Mouse (Mus musculus) midbrain, embryonic 13.5 days (tissue): ENCODE results near the gene Ccl24. TPM values are rescaled to one million over a fixed set of nuclear protein-coding genes. Genes with fewer than 3 reads are reported as not detected.
"Not testable (repeated sequence)": the region's sequence is repeated elsewhere in the genome, so short reads cannot be mapped to it uniquely, and the experiment has no call there.

Source experiments
- ATAC-seq: fragments of 200-750 bp; cut with Nextera tagmentation; 2 replicates; pipeline ENCODE4 v1.8.0; 2017; ENCODE audit warnings: mild to moderate bottlenecking, moderate TSS enrichment, moderate library complexity
- H3K27ac ChIP-seq: fragments of 300-500 bp; sonication (generic); 2 replicates; pipeline ENCODE4 v1.5.1; 2015; ENCODE audit warnings: inconsistent platforms, mild to moderate bottlenecking, moderate library complexity
- H3K27me3 ChIP-seq: fragments of 300-500 bp; sonication (generic); 2 replicates; pipeline ENCODE4 v1.6.1; 2015; ENCODE audit warnings: mild to moderate bottlenecking, inconsistent platforms
- H3K36me3 ChIP-seq: fragments of 300-500 bp; sonication (generic); 2 replicates; pipeline ENCODE4 v1.6.1; 2015; ENCODE audit warnings: mild to moderate bottlenecking, inconsistent platforms
- H3K4me1 ChIP-seq: fragments of 300-500 bp; sonication (generic); replicated peaks from 2 replicates; pipeline ENCODE4 v1.6.1; 2015; ENCODE audit warnings: inconsistent platforms
- H3K4me2 ChIP-seq: fragments of 300-500 bp; sonication (generic); replicated peaks from 2 replicates; pipeline ENCODE4 v1.6.1; 2015; ENCODE audit warnings: moderate library complexity, mild to moderate bottlenecking, inconsistent platforms
- H3K4me3 ChIP-seq: fragments of 300-500 bp; sonication (generic); replicated peaks from 2 replicates; pipeline ENCODE4 v1.5.1; 2015; ENCODE audit warnings: mild to moderate bottlenecking, inconsistent platforms
- H3K9ac ChIP-seq: fragments of 300-500 bp; sonication (generic); replicated peaks from 2 replicates; pipeline ENCODE4 v1.6.1; 2015; ENCODE audit warnings: mild to moderate bottlenecking, inconsistent platforms
- H3K9me3 ChIP-seq: fragments of 300-500 bp; sonication (generic); 2 replicates; pipeline ENCODE4 v1.6.1; 2016; ENCODE audit warnings: mild to moderate bottlenecking, inconsistent platforms
- WGBS: fragments of 180-500 bp; shearing (Covaris S2); methylation state at CpG from one replicate; pipeline ENCODE4 v1.1.7; 2015; 5-methylcytosine and 5-hydroxymethylcytosine counted together
- polyA plus RNA-seq: library from polyadenylated mRNA; unstranded; fragments of >200 nt; fragmentation: Nextera tagmentation; extraction: Ambion mirVana; gene quantifications from 2 replicates; pipeline ENCODE4 v1.2.1, GENCODE M21; 2015

Gene Ccl24
- 2.0 and 3.7 TPM in 2 replicates for polyA plus RNA-seq

DNA sequence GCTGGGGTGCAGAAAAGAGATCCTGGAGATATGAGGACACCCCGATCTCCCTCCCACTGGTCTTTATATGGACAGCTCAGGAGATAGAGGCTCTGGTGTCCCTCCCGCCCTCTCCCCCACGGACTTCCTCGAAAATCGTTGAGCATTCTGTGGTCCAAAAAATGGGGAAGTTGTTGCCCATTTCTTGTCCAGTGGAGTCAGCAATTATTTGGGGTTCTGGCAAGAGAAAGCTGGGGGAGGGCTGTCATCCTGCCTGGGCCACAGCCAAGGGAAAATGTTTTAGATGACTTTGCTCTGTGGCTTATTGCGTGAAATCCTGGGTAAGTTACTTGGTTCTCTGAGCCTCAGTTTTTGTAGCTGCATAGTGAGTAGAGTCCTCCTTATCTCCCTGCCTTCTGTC lies at the start of gene Ccl24:
Gene Ccl24 (minus strand): TSS at position 44 of the 400 bp plus-strand sequence.
- WGBS, result 90% methylated on average over 6 of the region's 6 CpGs
- no peak within 1 kb of the TSS for H3K4me3 ChIP-seq
- H3K9ac ChIP-seq, result no peak within 1 kb of the TSS
- H3K4me2 ChIP-seq, result no peak within 1 kb of the TSS
- no peak for ATAC-seq
- no peaks in the 10 kb centered on the region for H3K36me3 ChIP-seq
- no peak within 1 kb of the TSS for H3K27ac ChIP-seq
- no peaks in the 10 kb centered on the region for H3K9me3 ChIP-seq
- no peaks in the 10 kb centered on the region for H3K4me1 ChIP-seq
- no peaks in the 10 kb centered on the region for H3K27me3 ChIP-seq

DNA sequence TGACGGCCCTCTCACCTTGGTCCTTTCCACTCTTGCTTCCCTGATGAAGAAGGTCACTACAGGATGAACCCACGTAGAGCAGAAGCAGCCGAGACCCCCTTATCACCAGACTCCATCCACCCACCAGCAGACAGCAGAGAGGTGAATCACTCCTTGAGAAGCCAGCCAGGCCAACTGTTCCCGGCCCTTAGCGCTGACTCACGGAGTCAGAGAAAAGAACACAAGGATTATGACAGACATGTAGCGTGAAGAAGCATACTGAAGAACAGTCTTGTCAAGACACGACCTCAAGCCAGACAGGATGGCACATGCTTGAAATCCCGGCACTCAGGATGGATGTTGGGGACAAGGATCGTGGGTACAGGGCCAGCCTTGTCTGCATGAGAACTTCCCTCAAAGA lies 48.9 kb upstream of the Ccl24 start:
- no peak overlapping the region for H3K27ac ChIP-seq

DNA sequence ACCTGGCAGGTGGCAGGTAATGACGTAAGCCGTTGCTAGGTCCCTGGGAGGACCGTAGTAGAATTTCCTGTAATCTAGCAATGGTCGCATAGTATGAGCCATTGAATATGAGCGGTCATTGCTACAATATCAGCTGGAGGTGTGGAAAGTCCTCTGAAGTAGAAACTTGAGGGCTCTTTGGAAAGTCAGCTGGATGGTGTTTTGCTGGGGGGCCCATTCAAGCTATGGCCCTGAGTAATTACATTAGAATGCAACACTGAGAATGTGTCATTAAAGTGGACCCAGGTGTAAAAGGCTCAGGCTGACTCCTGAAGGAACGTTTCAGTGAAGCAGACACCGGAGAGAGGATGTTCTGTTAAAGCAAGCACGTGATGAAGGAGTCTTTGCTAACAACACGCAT lies 47.7 kb upstream of the Ccl24 start:
- no peaks in the 10 kb centered on the region for H3K4me1 ChIP-seq
- no peak overlapping the region for H3K27ac ChIP-seq
- H3K9me3 ChIP-seq, result no peaks in the 10 kb centered on the region
- H3K36me3 ChIP-seq, result no peaks in the 10 kb centered on the region
- H3K27me3 ChIP-seq, result no peaks in the 10 kb centered on the region
- no peak overlapping the region for H3K9ac ChIP-seq
- 92% methylated on average over 9 of the region's 9 CpGs for WGBS
- no peak overlapping the region for H3K4me2 ChIP-seq
- H3K4me3 ChIP-seq, result no peak overlapping the region
- no peak for ATAC-seq

More for the DNA sequence above, 48.9 kb upstream of the Ccl24 start:
- WGBS, result 85% methylated on average over 10 of the region's 10 CpGs
- no peaks in the 10 kb centered on the region for H3K9me3 ChIP-seq
- no peak overlapping the region for H3K9ac ChIP-seq
- no peaks in the 10 kb centered on the region for H3K4me1 ChIP-seq
- no peak overlapping the region for H3K4me2 ChIP-seq
- no peaks in the 10 kb centered on the region for H3K36me3 ChIP-seq
- no peak for ATAC-seq
- no peaks in the 10 kb centered on the region for H3K27me3 ChIP-seq
- no peak overlapping the region for H3K4me3 ChIP-seq

DNA sequence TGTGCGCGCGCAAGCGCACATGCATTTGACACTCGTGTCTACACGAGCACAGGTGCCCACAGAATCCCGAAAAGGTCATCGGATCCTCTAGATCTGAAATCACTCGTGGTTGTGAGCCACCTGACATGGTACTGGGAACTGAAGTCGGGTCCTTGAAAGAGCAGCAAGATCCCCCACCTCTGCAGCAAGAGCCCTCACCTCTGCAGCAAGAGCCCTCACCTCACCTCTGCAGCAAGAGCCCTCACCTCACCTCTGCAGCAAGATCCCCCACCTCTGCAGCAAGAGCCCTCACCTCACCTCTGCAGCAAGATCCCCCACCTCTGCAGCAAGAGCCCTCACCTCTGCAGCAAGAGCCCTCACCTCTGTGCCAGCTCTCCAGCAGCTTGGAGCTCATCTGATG lies 46.9 kb upstream of the Ccl24 start:
- H3K27ac ChIP-seq, H3K9ac ChIP-seq, H3K4me1 ChIP-seq, H3K4me3 ChIP-seq, H3K4me2 ChIP-seq, ATAC-seq, H3K9me3 ChIP-seq, H3K27me3 ChIP-seq, H3K36me3 ChIP-seq: not testable (repeated sequence)
- 88% methylated on average over 10 of the region's 10 CpGs for WGBS

DNA sequence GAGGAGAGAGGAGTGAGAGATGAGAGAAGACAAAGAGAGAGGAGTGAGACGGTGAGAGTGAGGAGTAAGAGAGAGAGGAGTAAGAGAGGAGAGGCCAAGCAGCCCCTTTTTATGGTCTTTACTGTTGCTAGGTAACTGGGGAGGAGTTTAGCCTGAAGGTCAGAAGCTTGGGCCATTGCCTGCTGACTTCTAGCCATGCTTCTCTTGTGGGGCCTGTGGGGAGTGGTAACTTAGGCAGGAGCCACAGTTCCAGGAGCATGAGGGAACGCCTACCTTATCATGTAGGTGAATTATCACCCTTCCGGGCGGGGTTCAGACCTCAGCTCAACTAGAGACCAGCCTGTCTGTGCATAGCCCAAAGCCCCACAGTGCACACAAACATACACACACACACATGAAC lies 36.9 kb upstream of the Ccl24 start:
- Histone ChIP-seq H3K9ac (no peak overlapping the region), H3K36me3 (no peaks in the 10 kb centered on the region), H3K4me2 (no peak overlapping the region), H3K27ac (no peak overlapping the region), H3K4me3 (no peak overlapping the region), H3K9me3 (peaks cover 4% of the 10 kb centered on the region; the same call in 1 of the 2 replicates), H3K4me1 (no peaks in the 10 kb centered on the region), H3K27me3 (no peaks in the 10 kb centered on the region)
- no peak for ATAC-seq
- WGBS, result 86% methylated on average over 4 of the region's 4 CpGs

DNA sequence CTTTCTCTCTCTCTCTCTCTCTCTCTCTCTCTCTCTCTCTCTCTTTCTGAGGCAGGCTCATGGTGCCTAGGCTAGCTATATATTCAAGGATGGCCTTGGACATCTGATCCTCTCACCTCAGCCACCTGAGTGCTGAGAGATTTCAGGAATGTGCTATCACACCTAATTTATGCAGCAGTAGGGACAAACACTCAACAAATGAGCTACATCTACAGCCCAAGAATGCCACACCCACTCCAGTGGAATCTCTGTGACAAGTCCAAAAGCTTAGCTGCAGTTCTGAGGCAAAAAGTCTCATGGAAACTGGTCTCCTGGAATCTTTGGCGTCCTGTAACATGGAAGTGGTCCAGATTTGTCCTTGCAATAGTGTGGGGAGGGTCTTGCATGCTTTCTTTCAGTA lies 34.7 kb upstream of the Ccl24 start:
- H3K36me3 ChIP-seq, result no peaks in the 10 kb centered on the region
- H3K4me2 ChIP-seq, result no peak overlapping the region
- ATAC-seq, result no peak
- no peaks in the 10 kb centered on the region for H3K4me1 ChIP-seq
- no peaks in the 10 kb centered on the region for H3K27me3 ChIP-seq
- peaks cover 10% of the 10 kb centered on the region; the same call in 1 of the 2 replicates for H3K9me3 ChIP-seq
- H3K27ac ChIP-seq, result no peak overlapping the region
- H3K4me3 ChIP-seq, result no peak overlapping the region
- WGBS, result 37% methylated on average over 1 of the region's 1 CpGs
- no peak overlapping the region for H3K9ac ChIP-seq

DNA sequence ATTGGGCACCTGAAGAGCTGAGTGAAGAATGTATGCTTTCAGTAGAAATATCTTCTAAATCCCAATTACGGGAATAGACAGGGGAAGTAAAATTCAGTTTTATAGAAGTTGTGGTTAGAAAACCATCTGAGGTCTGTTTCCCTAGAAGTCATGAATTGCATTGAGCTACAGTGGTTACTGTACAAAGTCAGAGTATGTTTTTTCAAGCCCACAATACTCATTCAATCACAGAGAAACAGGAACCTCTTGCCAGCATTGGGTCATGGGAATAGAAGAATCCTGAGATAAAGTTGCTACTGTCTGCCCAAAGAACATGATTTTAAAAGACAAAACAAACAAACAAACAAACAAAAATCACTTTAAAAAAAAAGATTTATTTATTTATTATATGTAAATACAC lies 33.9 kb upstream of the Ccl24 start:
- WGBS, result no CpG with 5 or more reads among the region's 1 CpGs
- not testable (repeated sequence) for H3K27ac ChIP-seq, H3K4me3 ChIP-seq

DNA sequence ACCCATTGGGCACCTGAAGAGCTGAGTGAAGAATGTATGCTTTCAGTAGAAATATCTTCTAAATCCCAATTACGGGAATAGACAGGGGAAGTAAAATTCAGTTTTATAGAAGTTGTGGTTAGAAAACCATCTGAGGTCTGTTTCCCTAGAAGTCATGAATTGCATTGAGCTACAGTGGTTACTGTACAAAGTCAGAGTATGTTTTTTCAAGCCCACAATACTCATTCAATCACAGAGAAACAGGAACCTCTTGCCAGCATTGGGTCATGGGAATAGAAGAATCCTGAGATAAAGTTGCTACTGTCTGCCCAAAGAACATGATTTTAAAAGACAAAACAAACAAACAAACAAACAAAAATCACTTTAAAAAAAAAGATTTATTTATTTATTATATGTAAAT lies 31.8 kb upstream of the Ccl24 start:
- H3K27ac ChIP-seq, H3K27me3 ChIP-seq, H3K36me3 ChIP-seq, ATAC-seq, H3K9ac ChIP-seq, H3K4me3 ChIP-seq, H3K4me1 ChIP-seq, H3K4me2 ChIP-seq, H3K9me3 ChIP-seq: not testable (repeated sequence)
- no CpG with 5 or more reads among the region's 1 CpGs for WGBS

More for the DNA sequence above, 33.9 kb upstream of the Ccl24 start:
- not testable (repeated sequence) for H3K4me2 ChIP-seq, H3K9ac ChIP-seq, H3K36me3 ChIP-seq, H3K27me3 ChIP-seq, ATAC-seq, H3K9me3 ChIP-seq, H3K4me1 ChIP-seq

DNA sequence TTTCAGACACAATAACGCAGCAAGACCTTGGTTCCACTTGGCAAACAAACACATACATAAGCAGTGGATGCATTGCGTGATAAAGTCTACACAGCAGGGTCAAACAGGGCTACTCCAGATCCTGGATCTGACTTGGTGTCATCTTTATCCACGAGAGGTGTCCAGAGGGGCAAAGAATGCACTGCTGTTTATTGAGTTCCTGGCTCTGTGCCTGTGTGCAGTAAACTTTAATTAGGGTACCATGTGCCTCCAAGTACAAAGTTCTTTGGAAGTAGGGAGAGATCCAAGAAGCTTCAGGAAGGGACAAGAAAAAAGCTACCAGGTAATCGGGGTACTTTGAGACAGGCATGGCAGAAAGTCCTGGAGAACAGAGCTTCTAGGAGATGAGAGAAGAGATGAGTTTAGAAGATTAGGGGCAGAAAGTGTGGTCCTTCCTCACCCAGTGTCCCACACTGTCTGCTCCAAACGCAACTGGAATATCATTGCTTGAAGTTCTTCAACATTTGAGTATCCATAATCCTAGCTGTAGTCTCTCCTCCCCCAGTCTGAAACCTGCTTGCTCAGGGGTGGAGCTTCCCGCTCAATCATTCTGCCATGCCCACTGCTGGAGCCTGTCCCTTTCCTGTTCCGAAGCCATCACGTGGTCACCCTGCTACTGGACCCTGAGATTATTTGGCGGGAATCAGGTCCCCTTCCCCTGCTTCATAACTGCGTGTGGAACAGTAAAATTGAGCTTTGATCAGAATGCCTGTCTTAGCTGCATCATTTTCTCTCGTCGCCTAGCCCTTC lies 17.3 kb upstream of the Ccl24 start:
- 82% methylated on average over 12 of the region's 12 CpGs for WGBS
- Histone ChIP-seq H3K36me3 (no peaks in the 10 kb centered on the region), H3K4me3 (no peak overlapping the region), H3K27me3 (no peaks in the 10 kb centered on the region), H3K4me1 (no peaks in the 10 kb centered on the region), H3K9ac (no peak overlapping the region), H3K27ac (no peak overlapping the region), H3K9me3 (no peaks in the 10 kb centered on the region; the same call in 1 of the 2 replicates), H3K4me2 (no peak overlapping the region)
- no peak for ATAC-seq

DNA sequence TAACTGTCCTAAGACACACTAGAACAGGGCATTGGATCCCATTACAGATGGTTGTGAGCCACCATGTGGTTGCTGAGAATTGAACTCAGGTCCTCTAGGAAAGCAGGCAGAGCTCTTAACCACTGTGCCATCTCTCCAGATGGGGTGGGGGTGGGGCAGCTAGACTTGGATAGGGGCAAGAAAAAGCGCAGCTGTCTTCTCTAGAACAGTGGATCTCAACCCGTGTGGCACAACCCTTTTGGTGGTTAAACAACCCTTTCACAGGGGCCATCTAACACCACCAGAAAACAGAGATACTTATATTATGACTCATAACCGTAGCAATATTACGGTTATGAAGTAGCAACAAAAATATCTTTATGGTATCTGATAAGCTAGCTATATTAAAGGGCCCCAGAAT lies 14.9 kb upstream of the Ccl24 start:
- Histone ChIP-seq H3K36me3 (no peaks in the 10 kb centered on the region), H3K27me3 (no peaks in the 10 kb centered on the region), H3K4me1 (no peaks in the 10 kb centered on the region), H3K4me2 (no peak overlapping the region), H3K9ac (no peak overlapping the region), H3K27ac (no peak overlapping the region), H3K9me3 (no peaks in the 10 kb centered on the region; the same call in 1 of the 2 replicates), H3K4me3 (no peak overlapping the region)
- WGBS, result 89% methylated on average over 4 of the region's 4 CpGs
- ATAC-seq, result no peak

DNA sequence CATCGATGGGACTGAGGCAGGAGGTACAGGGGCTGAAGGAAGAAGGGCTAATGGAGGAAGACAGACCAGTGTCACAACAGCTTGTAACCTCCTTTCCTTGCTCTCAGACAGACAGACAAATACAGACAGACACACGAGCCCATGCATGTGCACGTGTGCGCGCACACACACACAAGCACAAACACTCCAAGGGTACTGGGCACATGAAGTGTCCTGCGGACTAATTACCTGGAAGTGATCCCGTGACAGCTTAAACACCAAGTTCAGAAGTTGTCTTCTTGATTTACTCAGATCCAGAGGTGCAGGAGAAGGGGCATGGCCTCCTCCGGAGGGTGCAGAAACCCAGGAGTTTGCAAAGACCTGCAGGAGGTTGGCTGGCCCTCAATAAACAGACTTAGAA lies 12.8 kb upstream of the Ccl24 start:
- Histone ChIP-seq H3K9me3 (no peaks in the 10 kb centered on the region; the same call in 1 of the 2 replicates), H3K36me3 (no peaks in the 10 kb centered on the region), H3K4me3 (no peak overlapping the region), H3K27ac (no peak overlapping the region), H3K27me3 (no peaks in the 10 kb centered on the region), H3K4me1 (no peaks in the 10 kb centered on the region), H3K4me2 (no peak overlapping the region), H3K9ac (no peak overlapping the region)
- WGBS, result 93% methylated on average over 8 of the region's 8 CpGs
- no peak for ATAC-seq

DNA sequence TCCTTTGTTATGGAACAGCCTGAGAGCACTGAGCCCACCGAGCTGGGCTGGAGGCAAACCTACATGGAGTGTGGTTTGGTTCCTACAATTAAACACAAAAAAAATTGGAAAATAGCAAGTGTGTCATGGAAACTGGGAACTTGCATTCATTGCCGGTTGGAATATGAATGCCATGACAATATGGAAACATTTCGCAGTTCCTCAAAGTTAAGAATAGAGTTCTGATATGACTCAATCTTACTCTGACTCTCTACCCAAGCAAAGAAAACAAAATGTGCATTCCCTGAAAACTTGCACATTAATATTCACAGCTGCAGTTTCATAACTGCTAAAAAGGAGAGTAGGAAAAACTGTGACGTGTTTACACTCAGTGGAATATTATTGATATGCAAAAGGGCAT lies 9.5 kb upstream of the Ccl24 start:
- H3K27me3 ChIP-seq, result no peaks in the 10 kb centered on the region
- H3K4me2 ChIP-seq, result no peak overlapping the region
- no peaks in the 10 kb centered on the region for H3K4me1 ChIP-seq
- 85% methylated on average over 4 of the region's 4 CpGs for WGBS
- no peak overlapping the region for H3K9ac ChIP-seq
- no peak overlapping the region for H3K4me3 ChIP-seq
- ATAC-seq, result no peak
- no peaks in the 10 kb centered on the region for H3K36me3 ChIP-seq
- no peaks in the 10 kb centered on the region for H3K9me3 ChIP-seq
- no peak overlapping the region for H3K27ac ChIP-seq

DNA sequence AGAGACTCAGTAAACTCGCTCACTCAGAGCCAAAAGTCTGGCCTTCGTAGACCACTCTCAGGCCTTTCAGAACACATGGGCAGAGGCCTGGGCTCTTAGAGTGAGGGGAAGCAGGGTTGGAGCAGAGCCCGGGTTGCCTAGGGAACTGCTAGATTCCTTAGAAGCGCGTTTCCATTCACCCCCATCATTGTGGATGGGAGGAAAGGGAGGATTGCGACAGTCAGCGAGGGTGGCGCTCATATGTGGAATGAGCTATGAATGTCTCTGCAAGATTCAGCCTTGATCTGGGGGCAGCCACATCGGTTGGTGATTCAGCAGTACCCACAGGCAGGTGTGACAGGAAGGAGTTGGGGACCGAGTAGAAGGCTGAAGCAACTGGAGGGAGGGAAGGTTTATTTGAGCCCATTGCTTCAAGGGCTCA lies 6.5 kb upstream of the Ccl24 start:
- Histone ChIP-seq H3K9me3 (no peaks in the 10 kb centered on the region), H3K9ac (no peak overlapping the region), H3K4me2 (no peak overlapping the region), H3K27ac (no peak overlapping the region), H3K27me3 (no peaks in the 10 kb centered on the region), H3K4me3 (no peak overlapping the region), H3K4me1 (no peaks in the 10 kb centered on the region), H3K36me3 (no peaks in the 10 kb centered on the region)
- no peak for ATAC-seq
- 88% methylated on average over 10 of the region's 10 CpGs for WGBS
